Mouse (Mus musculus) midbrain, embryonic 15.5 days (tissue): ENCODE results near the gene Klk9. TPM values are rescaled to one million over a fixed set of nuclear protein-coding genes. Genes with fewer than 3 reads are reported as not detected.

Experiments used
- ATAC-seq: fragments of 200-750 bp; cut with Nextera tagmentation; replicated peaks from 2 replicates; pipeline ENCODE4 v1.8.0; 2017; ENCODE audit warnings: moderate TSS enrichment
- H3K27ac ChIP-seq: fragments of 300-500 bp; sonication (generic); 2 replicates; pipeline ENCODE4 v1.5.1; 2015; ENCODE audit warnings: mild to moderate bottlenecking, inconsistent platforms
- H3K27me3 ChIP-seq: fragments of 300-500 bp; sonication (generic); replicated peaks from 2 replicates; pipeline ENCODE4 v1.6.1; 2015; ENCODE audit warnings: inconsistent platforms
- H3K36me3 ChIP-seq: fragments of 300-500 bp; sonication (generic); replicated peaks from 2 replicates; pipeline ENCODE4 v1.6.1; 2015; ENCODE audit warnings: inconsistent platforms
- H3K4me1 ChIP-seq: fragments of 300-500 bp; sonication (generic); 2 replicates; pipeline ENCODE4 v1.6.1; 2015; ENCODE audit warnings: inconsistent platforms
- H3K4me2 ChIP-seq: fragments of 300-500 bp; sonication (generic); 2 replicates; pipeline ENCODE4 v1.6.1; 2015; ENCODE audit warnings: inconsistent platforms, mild to moderate bottlenecking, moderate library complexity
- H3K4me3 ChIP-seq: fragments of 300-500 bp; sonication (generic); 2 replicates; pipeline ENCODE4 v1.5.1; 2015; ENCODE audit warnings: mild to moderate bottlenecking, inconsistent platforms
- H3K9ac ChIP-seq: fragments of 300-500 bp; sonication (generic); 2 replicates; pipeline ENCODE4 v1.6.1; 2015; ENCODE audit warnings: mild to moderate bottlenecking, inconsistent platforms
- H3K9me3 ChIP-seq: fragments of 300-500 bp; sonication (generic); 2 replicates; pipeline ENCODE4 v1.6.1; 2016; ENCODE audit warnings: inconsistent platforms
- WGBS: fragments of 180-500 bp; shearing (Covaris S2); methylation state at CpG from one replicate; pipeline ENCODE4 v1.1.7; 2015; ENCODE audit warnings: mixed read lengths; 5-methylcytosine and 5-hydroxymethylcytosine counted together
- polyA plus RNA-seq: library from polyadenylated mRNA; unstranded; fragments of >200 nt; fragmentation: Nextera tagmentation; extraction: Ambion mirVana; gene quantifications from 2 replicates; pipeline ENCODE4 v1.2.1, GENCODE M21; 2015

Klk9 gene
- polyA plus RNA-seq, 1 experiment from 2014 or later = 0.12 TPM

DNA sequence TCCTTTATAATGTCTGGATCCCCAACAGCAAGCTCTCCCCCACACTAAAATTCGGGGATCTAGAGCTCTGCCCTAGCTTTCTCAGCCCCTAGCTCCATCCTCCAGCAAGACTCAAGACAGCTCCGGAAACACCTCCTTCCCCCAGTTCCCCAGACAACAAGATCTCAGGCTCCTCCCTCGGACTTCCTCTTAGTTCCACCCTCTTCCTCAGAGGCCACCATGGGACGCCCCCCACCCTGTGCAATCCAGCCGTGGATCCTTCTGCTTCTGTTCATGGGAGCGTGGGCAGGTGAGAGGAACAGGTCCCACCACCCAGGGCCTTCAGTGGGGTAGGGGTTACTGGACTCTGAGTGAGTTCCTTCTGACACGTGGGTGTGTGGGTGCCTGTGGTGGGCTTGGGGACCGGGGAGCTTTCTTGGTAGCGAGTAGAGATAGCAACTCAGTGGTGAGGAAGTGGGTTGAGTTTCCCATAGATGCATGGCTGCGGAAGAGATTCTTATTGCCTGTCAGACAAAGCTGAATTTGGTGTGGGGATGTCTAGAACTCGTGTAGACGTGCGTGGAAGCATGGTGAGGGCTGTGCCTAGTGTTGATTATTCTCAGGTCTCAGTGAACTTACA, 6.3 kb downstream of the Klk9 start:
- H3K4me3 ChIP-seq = peak overlapping the region; percentile 45
- H3K4me2 ChIP-seq = peak overlapping the region; percentile 74
- no peaks in the 10 kb centered on the region for H3K36me3 ChIP-seq
- ATAC-seq = peak; percentile 50
- no peaks in the 10 kb centered on the region for H3K9me3 ChIP-seq
- peak overlapping the region; percentile 20; the same call in 1 of the 2 replicates for H3K9ac ChIP-seq
- peaks cover 28% of the 10 kb centered on the region for H3K27me3 ChIP-seq
- WGBS = 41% methylated on average over 13 of the region's 13 CpGs
- H3K27ac ChIP-seq = no peak overlapping the region
- peaks cover 21% of the 10 kb centered on the region for H3K4me1 ChIP-seq

DNA sequence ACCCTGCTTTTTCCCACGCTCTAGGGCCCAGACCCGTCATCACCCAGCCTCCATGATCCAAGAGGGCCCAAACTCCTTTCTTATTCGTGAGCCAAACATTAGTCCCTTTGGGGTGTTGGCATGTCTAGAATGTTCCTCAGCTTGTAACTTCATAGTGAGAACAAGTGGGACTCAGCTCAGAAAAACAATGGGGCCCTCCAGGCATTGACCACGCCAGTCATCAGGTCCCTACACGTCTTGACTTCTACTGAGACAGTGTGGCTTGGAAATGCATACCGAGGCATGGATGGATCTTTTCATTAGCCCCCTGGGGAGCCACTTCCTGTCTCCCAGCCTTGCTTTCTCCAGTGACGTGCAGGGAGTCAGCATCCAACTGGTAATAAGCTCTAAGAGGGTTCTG, 8.2 kb downstream of the Klk9 start:
- Histone ChIP-seq H3K4me1 (peaks cover 21% of the 10 kb centered on the region), H3K36me3 (no peaks in the 10 kb centered on the region), H3K27me3 (peaks cover 28% of the 10 kb centered on the region), H3K27ac (no peak overlapping the region), H3K9ac (no peak overlapping the region), H3K9me3 (no peaks in the 10 kb centered on the region), H3K4me3 (no peak overlapping the region), H3K4me2 (no peak overlapping the region)
- 72% methylated on average over 7 of the region's 7 CpGs for WGBS
- no peak for ATAC-seq

DNA sequence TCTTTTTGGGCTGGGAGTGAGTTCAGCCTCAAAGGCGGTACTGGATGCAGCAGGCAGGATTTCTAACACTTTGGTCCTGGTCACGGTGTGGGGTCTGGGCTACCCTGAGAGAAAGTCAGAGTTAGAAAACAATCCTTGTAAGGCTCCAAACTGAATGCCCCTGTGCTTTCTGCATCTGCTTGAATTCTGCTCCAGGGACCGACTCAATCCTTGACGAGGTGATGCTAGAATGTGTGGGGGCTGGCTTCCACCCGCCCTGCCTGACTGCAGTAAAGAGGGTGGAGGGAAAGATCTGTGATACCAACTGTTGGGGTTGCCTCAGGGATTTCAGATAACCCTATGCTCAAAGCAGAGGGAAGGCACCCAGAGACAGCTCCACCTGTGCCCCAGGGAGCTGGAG, 19.3 kb downstream of the Klk9 start, which contains the start of gene Klk7:
TSS of gene Klk7 (plus strand) at position 301 of the 400 bp plus-strand sequence.
- no peak within 1 kb of the TSS for H3K4me2 ChIP-seq
- H3K4me3 ChIP-seq = no peak within 1 kb of the TSS
- H3K9ac ChIP-seq = no peak within 1 kb of the TSS
- H3K27ac ChIP-seq = no peak within 1 kb of the TSS
- no peaks in the 10 kb centered on the region for H3K27me3 ChIP-seq
- no peaks in the 10 kb centered on the region for H3K9me3 ChIP-seq
- H3K36me3 ChIP-seq = no peaks in the 10 kb centered on the region
- no peaks in the 10 kb centered on the region for H3K4me1 ChIP-seq
- 56% methylated on average over 5 of the region's 5 CpGs for WGBS
- ATAC-seq = no peak

DNA sequence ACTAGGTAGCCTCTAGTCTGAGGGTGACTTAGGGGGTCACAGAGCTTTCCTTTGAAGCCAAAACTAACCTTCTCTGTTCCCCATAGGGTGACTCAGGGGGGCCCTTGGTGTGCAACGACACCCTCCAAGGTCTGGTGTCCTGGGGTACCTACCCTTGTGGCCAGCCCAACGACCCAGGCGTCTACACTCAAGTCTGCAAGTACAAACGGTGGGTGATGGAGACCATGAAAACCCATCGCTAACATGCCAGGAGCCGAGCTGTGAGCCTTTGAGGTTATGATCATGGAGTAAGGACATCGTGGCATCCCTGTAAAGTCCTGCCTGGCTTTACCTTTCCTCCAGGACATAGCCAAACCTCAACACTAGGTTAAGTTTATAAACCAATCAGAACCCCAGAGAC, 23.5 kb downstream of the Klk9 start:
- ATAC-seq = no peak
- Histone ChIP-seq H3K9me3 (no peaks in the 10 kb centered on the region), H3K36me3 (no peaks in the 10 kb centered on the region), H3K4me3 (no peak overlapping the region), H3K4me1 (no peaks in the 10 kb centered on the region), H3K9ac (no peak overlapping the region), H3K27me3 (no peaks in the 10 kb centered on the region), H3K27ac (no peak overlapping the region), H3K4me2 (no peak overlapping the region)
- 91% methylated on average over 7 of the region's 7 CpGs for WGBS

DNA sequence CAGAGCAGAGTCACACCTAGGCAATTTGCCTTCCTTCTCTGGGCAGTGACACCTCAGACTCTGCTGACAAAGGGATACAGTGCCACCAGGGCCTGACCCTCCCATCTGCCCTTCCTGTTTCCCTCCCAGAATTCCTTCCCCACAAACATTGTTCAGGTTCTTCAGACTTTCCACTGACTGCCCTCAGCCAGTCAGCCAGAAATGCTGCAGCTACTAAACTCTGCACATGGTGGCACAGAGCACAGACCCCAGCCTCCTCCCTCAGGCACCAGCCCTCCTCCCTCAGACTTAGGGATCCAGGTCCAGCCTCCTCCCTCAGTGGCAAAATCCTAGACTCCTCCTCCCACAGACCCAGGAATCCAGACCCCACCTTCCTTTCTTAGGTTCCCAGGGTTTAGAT, 25.1 kb downstream of the Klk9 start:
- Histone ChIP-seq H3K4me2 (no peak overlapping the region), H3K9me3 (no peaks in the 10 kb centered on the region), H3K9ac (no peak overlapping the region), H3K27me3 (no peaks in the 10 kb centered on the region), H3K27ac (no peak overlapping the region), H3K4me1 (no peaks in the 10 kb centered on the region), H3K36me3 (no peaks in the 10 kb centered on the region), H3K4me3 (no peak overlapping the region)
- no peak for ATAC-seq

DNA sequence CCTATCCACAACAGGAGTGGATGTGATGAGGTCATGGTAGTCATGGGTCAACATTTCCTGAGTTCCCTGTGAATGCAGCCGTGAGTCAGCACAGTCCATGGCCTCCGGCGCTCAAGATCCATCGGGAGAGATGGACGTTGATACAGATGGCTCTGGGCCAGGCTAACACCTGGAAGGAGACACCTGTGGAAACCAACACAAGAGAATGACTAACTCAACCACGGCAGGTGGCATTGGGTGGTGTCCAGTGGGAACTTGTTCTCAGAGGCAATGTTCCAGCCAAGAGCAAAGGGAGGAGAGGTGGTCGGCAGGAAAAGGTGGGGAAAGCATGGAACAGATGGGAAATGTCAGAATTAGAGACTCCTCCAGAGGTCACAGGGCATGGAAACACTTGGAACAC, 29.9 kb downstream of the Klk9 start:
- H3K9me3 ChIP-seq = no peaks in the 10 kb centered on the region
- H3K4me2 ChIP-seq = no peak overlapping the region
- H3K9ac ChIP-seq = no peak overlapping the region
- no peaks in the 10 kb centered on the region for H3K27me3 ChIP-seq
- no peak for ATAC-seq
- no peak overlapping the region for H3K27ac ChIP-seq
- no peaks in the 10 kb centered on the region for H3K36me3 ChIP-seq
- WGBS = 95% methylated on average over 7 of the region's 7 CpGs
- no peak overlapping the region for H3K4me3 ChIP-seq
- H3K4me1 ChIP-seq = no peaks in the 10 kb centered on the region

DNA sequence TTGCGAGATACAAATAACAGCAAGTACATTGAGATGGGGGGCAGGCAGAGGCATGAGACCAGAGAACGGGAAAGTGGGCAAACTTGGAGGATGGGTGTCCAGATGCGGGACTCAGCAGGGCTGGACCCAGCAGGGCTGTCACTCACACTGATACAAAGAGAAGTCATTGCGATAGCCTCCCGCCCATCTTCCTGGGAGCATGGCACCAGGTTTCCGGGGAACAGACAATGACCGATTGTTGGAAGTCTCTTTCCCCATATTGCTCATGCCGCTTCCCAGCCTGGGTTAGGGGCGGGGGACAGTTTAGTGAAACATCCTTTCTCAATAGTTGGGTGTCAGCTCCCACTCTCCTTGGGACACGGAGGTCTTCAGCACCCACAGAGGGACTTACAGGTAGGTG, 32.5 kb downstream of the Klk9 start, which contains the start of gene Klk6:
TSS of gene Klk6 (plus strand) at position 301 of the 400 bp plus-strand sequence.
- ATAC-seq = no peak
- H3K4me2 ChIP-seq = no peak within 1 kb of the TSS
- H3K9ac ChIP-seq = no peak within 1 kb of the TSS
- H3K27ac ChIP-seq = no peak within 1 kb of the TSS
- H3K9me3 ChIP-seq = no peaks in the 10 kb centered on the region
- H3K27me3 ChIP-seq = no peaks in the 10 kb centered on the region
- no peaks in the 10 kb centered on the region for H3K4me1 ChIP-seq
- WGBS = 76% methylated on average over 10 of the region's 10 CpGs
- H3K36me3 ChIP-seq = no peaks in the 10 kb centered on the region
- no peak within 1 kb of the TSS for H3K4me3 ChIP-seq

DNA sequence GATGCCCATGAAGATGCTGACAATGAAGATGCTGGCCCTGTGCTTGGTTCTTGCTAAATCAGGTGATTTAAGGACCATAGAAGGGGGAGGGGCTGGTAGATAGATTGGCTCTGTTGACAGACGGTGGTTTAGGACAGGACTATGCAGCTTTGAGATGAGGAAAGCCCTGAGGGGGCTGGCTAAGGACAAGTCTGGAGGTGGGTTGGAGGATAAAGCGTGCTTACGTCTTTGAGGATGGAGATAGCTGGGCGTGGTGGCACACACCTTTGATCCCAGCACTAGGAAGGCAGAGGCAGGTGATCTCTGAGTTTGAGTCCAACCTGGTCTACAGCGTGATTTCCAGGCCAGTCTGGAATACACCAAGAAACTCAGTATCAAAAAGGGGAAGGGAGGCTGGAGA, 34.4 kb downstream of the Klk9 start:
- no peaks in the 10 kb centered on the region for H3K36me3 ChIP-seq

DNA sequence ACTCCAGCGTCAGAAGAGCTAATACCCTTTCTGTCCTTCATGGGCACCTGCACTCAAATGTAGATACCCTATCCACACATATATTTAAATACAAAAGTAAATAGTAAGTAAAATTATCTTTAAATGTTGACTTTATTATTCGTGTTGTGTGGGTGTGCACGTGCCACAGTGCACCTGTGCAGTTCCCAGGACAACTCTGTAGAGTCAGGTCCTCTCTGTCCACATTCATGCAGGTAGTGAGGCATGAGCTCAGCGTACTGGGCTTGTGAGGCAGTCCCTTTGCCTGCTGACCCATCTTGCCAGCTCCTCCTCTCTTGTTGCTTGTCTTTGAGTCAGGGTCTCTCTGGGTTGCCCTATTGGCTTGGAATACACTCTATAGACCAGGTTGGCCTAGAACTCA, 36.0 kb downstream of the Klk9 start:
- Histone ChIP-seq H3K36me3 (no peaks in the 10 kb centered on the region), H3K27ac (no peak overlapping the region), H3K27me3 (no peaks in the 10 kb centered on the region), H3K4me1 (no peaks in the 10 kb centered on the region), H3K9ac (no peak overlapping the region), H3K9me3 (no peaks in the 10 kb centered on the region), H3K4me2 (no peak overlapping the region), H3K4me3 (no peak overlapping the region)
- no peak for ATAC-seq
- whole genome bisulfite sequencing = 91% methylated on average over 4 of the region's 4 CpGs

More for the DNA sequence above, 34.4 kb downstream of the Klk9 start:
- no peak overlapping the region for H3K27ac ChIP-seq
- no peak overlapping the region for H3K4me3 ChIP-seq
- 90% methylated on average over 5 of the region's 5 CpGs for WGBS
- H3K9ac ChIP-seq = no peak overlapping the region
- no peaks in the 10 kb centered on the region for H3K9me3 ChIP-seq
- H3K4me1 ChIP-seq = no peaks in the 10 kb centered on the region
- ATAC-seq = no peak
- no peaks in the 10 kb centered on the region for H3K27me3 ChIP-seq
- no peak overlapping the region for H3K4me2 ChIP-seq

DNA sequence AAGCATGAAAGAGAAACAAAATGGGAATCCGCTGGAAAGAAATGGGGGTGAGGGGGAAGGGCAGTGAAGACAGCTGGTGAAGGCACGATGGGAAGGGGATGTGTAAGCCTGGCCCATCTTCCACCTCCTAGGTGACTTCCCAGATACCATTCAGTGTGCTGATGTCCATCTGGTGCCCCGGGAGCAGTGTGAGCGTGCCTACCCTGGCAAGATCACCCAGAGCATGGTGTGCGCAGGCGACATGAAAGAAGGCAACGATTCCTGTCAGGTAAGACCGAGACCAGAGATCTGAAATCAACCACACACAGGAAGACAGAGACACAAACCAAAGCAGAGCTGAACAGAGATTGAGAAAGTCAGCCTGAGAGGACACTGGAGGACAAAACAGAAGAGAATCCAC, 37.3 kb downstream of the Klk9 start:
- ATAC-seq = no peak
- no peaks in the 10 kb centered on the region for H3K27me3 ChIP-seq
- 95% methylated on average over 8 of the region's 8 CpGs for whole genome bisulfite sequencing
- no peak overlapping the region for H3K9ac ChIP-seq
- H3K36me3 ChIP-seq = no peaks in the 10 kb centered on the region
- no peak overlapping the region for H3K4me3 ChIP-seq
- no peaks in the 10 kb centered on the region for H3K9me3 ChIP-seq
- no peaks in the 10 kb centered on the region for H3K4me1 ChIP-seq
- H3K27ac ChIP-seq = no peak overlapping the region
- H3K4me2 ChIP-seq = no peak overlapping the region

DNA sequence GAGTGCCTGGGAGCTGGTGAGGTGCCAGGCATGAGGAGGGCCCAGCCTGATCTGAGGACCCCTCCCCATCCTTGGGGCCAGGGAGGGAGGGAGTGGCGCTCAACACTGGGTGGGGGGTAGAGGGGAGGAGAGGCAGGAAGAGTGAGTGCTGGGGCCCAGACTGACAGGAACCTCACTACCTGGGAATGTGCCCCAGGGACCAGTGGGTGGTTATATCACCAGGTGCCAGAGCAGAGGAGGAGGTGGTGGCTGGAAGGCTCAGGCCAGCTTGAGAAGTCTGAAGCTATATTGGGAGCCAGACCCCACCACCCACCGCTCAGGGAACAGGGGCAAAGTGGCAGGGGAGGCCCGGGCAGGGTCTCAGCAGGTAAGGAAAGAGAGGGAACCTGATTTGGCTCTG, 50.0 kb downstream of the Klk9 start, which contains the start of gene Klk5:
TSS of gene Klk5 (plus strand) at position 271 of the 400 bp plus-strand sequence.
- H3K9ac ChIP-seq = no peak within 1 kb of the TSS
- no peaks in the 10 kb centered on the region for H3K9me3 ChIP-seq
- no peak within 1 kb of the TSS for H3K4me2 ChIP-seq
- H3K27me3 ChIP-seq = no peaks in the 10 kb centered on the region
- no peaks in the 10 kb centered on the region for H3K36me3 ChIP-seq
- ATAC-seq = no peak
- H3K27ac ChIP-seq = no peak within 1 kb of the TSS
- H3K4me3 ChIP-seq = no peak within 1 kb of the TSS
- 52% methylated on average over 3 of the region's 3 CpGs for WGBS
- no peaks in the 10 kb centered on the region for H3K4me1 ChIP-seq

DNA sequence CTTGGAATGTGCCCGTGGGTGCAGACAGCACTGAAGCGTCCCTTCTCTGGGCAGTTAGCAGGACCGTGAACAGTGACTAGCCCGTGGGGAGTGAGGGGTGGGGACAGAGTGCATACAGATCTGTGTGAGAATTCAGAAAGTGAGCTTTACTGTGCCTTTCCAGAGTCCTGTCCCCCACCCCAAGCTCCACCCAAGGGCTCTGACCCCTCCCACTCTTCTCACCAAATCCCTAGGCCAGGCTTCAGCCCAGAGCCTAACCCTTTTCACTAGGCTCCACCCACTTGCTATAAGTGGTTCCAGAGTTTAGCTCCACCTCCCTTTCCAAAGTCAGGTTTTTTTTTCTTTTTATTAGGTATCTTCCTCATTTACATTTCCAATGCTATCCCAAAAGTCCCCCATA, 52.1 kb downstream of the Klk9 start:
- 88% methylated on average over 4 of the region's 4 CpGs for WGBS
- Histone ChIP-seq H3K4me2 (no peak overlapping the region), H3K27me3 (no peaks in the 10 kb centered on the region), H3K9ac (no peak overlapping the region), H3K27ac (no peak overlapping the region), H3K4me1 (no peaks in the 10 kb centered on the region), H3K9me3 (no peaks in the 10 kb centered on the region), H3K4me3 (no peak overlapping the region), H3K36me3 (no peaks in the 10 kb centered on the region)
- no peak for ATAC-seq
